Mouse (Mus musculus) testis, postnatal 14 days (tissue): Measurements from ENCODE around the gene Hspb9.
A peak's percentile ranks its signal among the peaks of the same experiment; 100 is the strongest.

Source experiments
- DNase-seq: peaks from one replicate; pipeline ENCODE4 v3.0.0; 2021; ENCODE audit warnings: low spot score

Hspb9 gene

GRCm38 (mm10) chr11:100759611-100760233, 46.1 kb downstream of the Hspb9 start, which contains the start of gene Kcnh4:
TSS of gene Kcnh4 (minus strand) at chr11:100759942.
- peak; percentile 56 for DNase-seq

- DNase-seq = peak; percentile 78
Measured at GRCm38 (mm10) chr11:100761547-100762045, 47.9 kb downstream of the Hspb9 start.

GRCm38 (mm10) chr11:100762831-100763230, 49.2 kb downstream of the Hspb9 start, which contains the start of gene Hcrt:
TSS of gene Hcrt (minus strand) at chr11:100762931.
- no peak for DNase-seq
